Mouse (Mus musculus) left cerebral cortex, postnatal 14 days (tissue): ENCODE measurements at regions not wholly inside any gene's neighbourhood (a gene's known extent, or its start where the extent isn't known, plus 50 kb on each side); places are given as distances from the start of the nearest gene placed in this dataset.
A peak's percentile ranks its signal among the peaks of the same experiment; 100 is the strongest.

Source experiments
- DNase-seq, 2 experiments: peaks; one replicate each; pipeline ENCODE4 v3.0.0; 2021 to 2022; ENCODE audit warnings: low spot score in 2 of 2, mixed read lengths in 1 of 2
- intact Hi-C: fragments of 180-260 bp; cut with DNase I; formaldehyde crosslinking; loops from one replicate; pipeline ENCODE4 v1.15.1; 2025

DNA sequence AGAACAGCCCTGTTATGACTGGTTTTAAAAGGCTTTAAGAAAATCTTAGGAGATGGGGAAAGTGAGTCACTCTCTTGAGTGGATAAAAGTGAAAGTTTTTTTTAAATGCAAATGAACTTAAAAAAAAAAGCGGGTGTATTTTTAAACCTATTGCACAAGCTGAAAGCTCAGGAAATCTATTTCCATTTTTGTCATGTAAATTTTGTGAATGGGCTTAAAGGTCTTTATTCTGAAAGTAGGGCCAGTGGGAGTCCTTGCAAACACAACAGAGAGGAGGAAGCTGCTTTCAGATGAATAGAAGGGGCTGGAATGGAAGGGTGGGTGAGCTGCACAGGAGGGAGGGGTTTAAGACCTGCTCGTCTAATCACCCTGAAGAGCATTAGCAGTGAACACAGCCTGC, 62.9 kb downstream of the Fam84a start:
- DNase-seq, result peak; percentile 5
- intact Hi-C loops, result no loop called here

DNA sequence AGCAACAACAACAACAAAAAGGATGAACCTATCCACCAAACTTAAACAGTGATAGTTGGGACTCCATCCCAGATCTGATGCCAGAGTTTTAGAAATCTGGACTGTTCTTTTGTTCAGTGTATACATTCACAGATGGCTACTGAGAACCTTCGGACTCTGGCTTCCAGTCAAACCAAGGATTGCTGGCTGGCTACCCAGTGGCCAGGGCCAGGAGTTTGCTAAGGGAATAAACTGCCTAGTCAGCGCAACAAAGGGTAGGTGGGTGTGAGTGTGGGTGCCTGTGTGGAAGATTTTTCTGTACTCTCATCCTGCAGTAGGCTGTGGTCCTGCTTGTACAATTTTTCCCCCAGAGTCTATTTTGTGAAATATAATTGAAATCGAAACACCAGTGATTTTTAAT, 69.1 kb downstream of the Fam84a start:
- DNase-seq, result peak in 1 of 2 experiments; percentile 10
- intact Hi-C loops, result no loop called here

DNA sequence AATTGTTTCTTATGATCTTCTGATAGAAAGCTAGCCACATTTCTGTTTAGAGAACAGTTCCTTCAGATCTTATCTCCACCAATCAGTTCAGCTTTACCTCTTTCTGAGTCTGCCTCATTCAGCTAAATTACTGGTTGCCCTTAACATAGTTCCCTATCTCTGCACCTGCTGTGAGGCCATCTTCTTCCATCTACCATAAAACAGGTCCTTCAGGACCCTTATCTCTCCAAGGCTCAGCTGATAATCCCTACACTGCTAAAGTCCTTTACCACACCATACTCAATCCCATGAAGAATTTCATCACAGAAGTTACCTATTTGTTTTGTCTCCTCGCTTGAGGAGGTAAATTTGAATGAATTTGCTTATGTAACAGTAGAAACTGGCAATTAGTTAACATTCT, 72.0 kb downstream of the Fam84a start:
- DNase-seq, result no peak
- intact Hi-C loops, result no loop called here

GRCm38 (mm10) chr12:14069049-14069448, 82.8 kb downstream of the Fam84a start:
- intact Hi-C loops, result no loop called here
- DNase-seq, result peak; percentile 45 to 49

DNA sequence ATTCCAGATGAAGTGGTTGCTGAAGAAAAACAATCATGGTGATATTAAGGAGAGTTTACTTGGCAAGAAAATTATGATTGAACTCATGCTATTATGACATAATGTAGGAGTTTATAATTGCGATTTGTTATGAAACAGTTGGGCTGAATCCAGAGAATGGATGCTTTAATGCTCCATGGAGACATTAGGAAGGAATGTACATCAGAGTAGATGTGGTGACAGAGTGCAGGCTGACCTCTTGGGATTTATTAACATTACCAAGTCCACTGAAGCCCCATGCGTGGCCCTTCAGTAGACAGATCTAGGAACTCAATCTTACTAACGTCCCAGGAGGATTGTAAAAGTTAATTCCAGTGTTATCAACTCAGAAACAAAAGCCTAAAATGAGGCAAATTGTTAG, 86.5 kb downstream of the Fam84a start:
- intact Hi-C loops, result no loop called here
- no peak for DNase-seq

DNA sequence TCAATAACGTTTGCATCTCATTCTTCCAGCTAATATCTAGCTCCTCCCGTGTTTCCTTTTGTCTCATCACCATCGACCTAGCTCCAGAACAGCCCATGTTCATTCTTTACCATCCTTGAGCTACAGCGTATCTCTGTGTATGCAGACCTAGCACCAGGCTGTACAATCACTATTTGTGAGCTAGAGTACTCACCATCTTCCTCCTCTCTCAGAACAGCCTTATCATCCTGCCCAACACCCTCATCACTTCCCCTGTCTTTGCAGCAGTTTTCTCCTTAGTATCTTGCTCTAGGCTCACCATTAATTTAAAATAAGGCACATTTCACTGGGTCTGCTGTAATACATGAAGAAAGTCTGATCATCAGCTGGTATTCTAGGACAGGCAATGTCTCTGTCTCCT, 88.6 kb downstream of the Fam84a start:
- intact Hi-C loops, result no loop called here
- DNase-seq, result no peak

- intact Hi-C loops, result no loop called here
These were observed 95.7 kb downstream of the Fam84a start for GRCm38 (mm10) chr12:14056116-14056515.

GRCm38 (mm10) chr12:14032363-14032762, 119.5 kb downstream of the Fam84a start:
- intact Hi-C loops, result no loop called here

More at GRCm38 (mm10) chr12:14056116-14056515, 95.7 kb downstream of the Fam84a start:
- DNase-seq, result no peak

GRCm38 (mm10) chr12:14015271-14015670, 136.6 kb downstream of the Fam84a start:
- intact Hi-C loops, result no loop called here
- peak in 1 of 2 experiments; percentile 4 for DNase-seq

More at GRCm38 (mm10) chr12:14032363-14032762, 119.5 kb downstream of the Fam84a start:
- no peak for DNase-seq

- intact Hi-C loops, result no loop called here
- no peak for DNase-seq
These were observed 145.9 kb downstream of the Fam84a start for GRCm38 (mm10) chr12:14005991-14006390.

- DNase-seq, result no peak
- intact Hi-C loops, result no loop called here
These were observed 150.2 kb downstream of the Fam84a start for GRCm38 (mm10) chr12:14001672-14002071.

- intact Hi-C loops, result no loop called here
- DNase-seq, result no peak
These were observed 167.5 kb downstream of the Fam84a start for GRCm38 (mm10) chr12:13984396-13984776.

- no peak for DNase-seq
- intact Hi-C loops, result no loop called here
These were observed 168.0 kb downstream of the Fam84a start for GRCm38 (mm10) chr12:13983631-13984395.

DNA sequence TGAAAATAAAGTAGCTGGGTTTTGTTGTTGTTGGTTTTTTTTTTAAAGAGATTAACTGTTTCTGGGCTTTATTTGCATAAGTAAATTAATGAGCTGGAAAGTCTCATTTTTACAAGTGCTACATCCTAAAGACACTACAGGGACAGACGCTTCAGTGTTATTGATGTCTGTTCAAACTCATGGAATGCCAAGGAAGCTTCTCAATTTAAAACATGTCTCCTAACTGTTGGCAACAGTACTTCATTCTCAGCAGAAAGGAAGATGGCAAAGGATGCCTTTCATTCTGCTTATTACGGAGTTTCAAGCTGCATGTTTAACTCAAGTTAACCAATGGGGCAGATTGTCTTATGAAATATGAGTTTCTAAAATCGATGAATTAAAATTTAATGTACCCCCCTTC, 187.3 kb downstream of the Fam84a start:
- intact Hi-C loops, result no loop called here
- no peak for DNase-seq

GRCm38 (mm10) chr12:13939494-13939893, 212.4 kb downstream of the Fam84a start:
- intact Hi-C loops, result no loop called here
- peak; percentile 7 to 16 for DNase-seq

- intact Hi-C loops, result no loop called here
- no peak for DNase-seq
These were observed 230.8 kb downstream of the Fam84a start for GRCm38 (mm10) chr12:13921066-13921465.

DNA sequence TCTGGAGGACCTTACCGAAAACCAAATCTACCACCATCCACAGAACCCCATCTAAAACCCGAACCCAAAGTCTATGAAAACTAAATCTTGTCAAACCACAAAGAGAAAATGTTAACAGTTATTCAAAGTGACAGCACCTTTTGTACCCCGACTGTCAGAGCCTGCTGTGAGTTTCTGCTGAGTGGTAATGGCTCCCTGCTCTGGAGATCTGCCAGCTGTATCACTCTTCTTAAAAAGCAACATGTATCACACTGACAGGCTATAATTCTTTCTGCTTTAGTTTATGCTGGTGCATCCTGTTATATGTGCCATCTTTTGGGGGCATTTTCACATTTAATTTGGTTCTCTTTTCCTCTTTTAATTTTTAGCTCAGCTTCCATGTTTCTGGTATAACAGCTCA, 268.5 kb downstream of the Fam84a start:
- no peak for DNase-seq
- intact Hi-C loops, result no loop called here

- DNase-seq, result no peak
- intact Hi-C loops, result loop anchor here (10.0 kb wide), 1 partner anchor 226 kb away; no protein-coding TSS in a partner anchor
These were observed 282.7 kb downstream of the Fam84a start for GRCm38 (mm10) chr12:13869161-13869560.

- DNase-seq, result peak; percentile 72 to 87
These were observed 290.6 kb downstream of the Fam84a start for GRCm38 (mm10) chr12:13861226-13861625.

DNA sequence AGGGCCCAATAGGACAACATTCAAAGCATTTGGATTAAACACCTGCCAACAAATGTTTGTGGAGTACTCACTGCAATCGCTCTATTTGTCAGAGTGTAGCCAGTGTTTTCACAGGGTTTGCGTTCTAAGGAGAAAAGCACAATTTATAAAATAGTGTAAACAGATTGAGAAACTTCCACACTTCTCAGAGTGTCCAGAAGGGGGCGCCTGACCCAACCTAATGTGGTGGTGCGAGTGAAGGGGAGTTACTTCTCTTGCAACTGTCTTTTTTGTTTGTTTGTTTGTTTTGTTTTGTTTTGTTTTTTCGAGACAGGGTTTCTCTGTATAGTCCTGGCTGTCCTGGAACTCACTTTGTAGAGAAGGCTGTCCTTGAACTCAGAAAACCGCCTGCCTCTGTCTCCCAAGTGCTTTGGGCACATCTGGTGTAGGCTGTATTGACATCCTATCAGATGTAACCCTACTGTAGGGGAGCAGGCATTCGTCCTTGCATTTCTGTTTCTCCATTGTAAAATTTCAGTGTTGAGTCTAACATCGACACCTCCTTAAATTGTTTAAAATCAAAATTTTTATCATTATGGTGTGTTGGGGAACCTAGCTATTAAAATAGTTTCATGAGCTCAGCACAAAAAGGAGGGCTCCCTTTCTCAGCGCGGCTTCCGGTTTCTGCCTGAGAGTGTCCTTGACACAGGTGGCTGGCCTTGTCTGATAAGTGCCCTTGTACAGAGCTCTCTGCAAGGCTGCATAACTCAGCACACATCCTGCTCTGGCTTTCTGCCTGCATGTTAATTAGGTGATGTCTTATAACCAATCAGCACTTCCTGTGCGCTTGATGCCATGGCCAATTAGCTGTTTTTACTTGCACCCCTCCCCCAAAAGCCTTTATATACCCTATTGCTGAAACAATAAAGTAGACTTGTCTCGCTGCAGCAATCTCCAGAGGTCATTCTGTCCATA, 307.0 kb downstream of the Fam84a start:
- DNase-seq, result peak; percentile 18 to 50
- intact Hi-C loops, result loop anchor here (10.0 kb wide), 2 partner anchors 310 to 470 kb away; partner anchors contain the start of gene Fam84a

More at GRCm38 (mm10) chr12:13861226-13861625, 290.6 kb downstream of the Fam84a start:
- intact Hi-C loops, result loop anchor here (10.0 kb wide), 1 partner anchor 234 kb away; no protein-coding TSS in a partner anchor
